ENCODE assay signal across 8 mouse cellular contexts in genomic region chr10:80164161-80164997, GRCm38 (mm10). TPM values are rescaled to one million over a fixed set of nuclear protein-coding genes. Genes with fewer than 3 reads are reported as not detected.
DNase-seq lines count a peak whose midpoint lies in the region; ATAC-seq lines count a peak whose summit lies in the region.

No protein-coding gene starts in this region.

- WGBS in forebrain, embryonic 13.5 days: 9% methylated on average over 44 of the region's 44 CpGs

- H3K27me3 ChIP-seq in forebrain, embryonic 13.5 days: no peaks in the 10 kb centered on the region

- H3K4me1 ChIP-seq in forebrain, embryonic 13.5 days: peaks cover 60% of the 10 kb centered on the region

- peak overlapping the region; percentile 41 for H3K4me3 ChIP-seq in forebrain, embryonic 13.5 days

- H3K27ac ChIP-seq in forebrain, embryonic 13.5 days: peak overlapping the region; percentile 67

- peak overlapping the region; percentile 79 for H3K4me2 ChIP-seq in forebrain, embryonic 13.5 days

- H3K36me3 ChIP-seq in forebrain, embryonic 13.5 days (ENCODE audit: poor library complexity, severe bottlenecking): peaks cover 2% of the 10 kb centered on the region; the same call in 1 of the 2 replicates

- no peaks in the 10 kb centered on the region for H3K9me3 ChIP-seq in forebrain, embryonic 13.5 days (replicated peaks)

- no peak for ATAC-seq in forebrain, embryonic 13.5 days
- no peak for ATAC-seq in monocyte, adult 5-6 weeks (replicated peaks; ENCODE audit: insufficient number of reproducible peaks, low FRiP score, low TSS enrichment, poor library complexity, severe bottlenecking)

- intact Hi-C loops in gastrocnemius, postnatal 14 days (cut with DNase I; ENCODE audit: low total_unique reads): no loop called here
- intact Hi-C loops in gastrocnemius, postnatal 36 days (cut with DNase I): no loop called here

- DNase-seq in gastrocnemius, postnatal 14 days: peak; percentile 32
- DNase-seq in gastrocnemius, postnatal 36 days: no peak
- DNase-seq in adrenal gland, postnatal 10 days: peak; percentile 55
- peak; percentile 34 for DNase-seq in kidney, adult 18-20 months
- peak; percentile 53 for DNase-seq in lung, postnatal 10 days
- DNase-seq in left cerebral cortex, adult 9 months (ENCODE audit: low spot score in 2 of 2): no peak

- peak overlapping the region; percentile 72 for H3K9ac ChIP-seq in forebrain, embryonic 13.5 days

RNA-seq across cellular contexts. Expression of gene Cirbp, which starts 1.4 kb away (rescaled TPM):
- 10 to 100 TPM; 41.4 to 41.5 TPM for total RNA-seq in gastrocnemius, postnatal 14 days (2021)
- 10 to 100 TPM; 22.6 to 28.3 TPM for total RNA-seq in gastrocnemius, postnatal 36 days (2021)
- total RNA-seq in adrenal gland, postnatal 10 days (2021): 100 to 1,000 TPM; 102 to 168 TPM
- polyA plus RNA-seq in forebrain, embryonic 13.5 days (2015; fragmentation: Nextera tagmentation; extraction: Ambion mirVana): 274 and 308 TPM in 2 replicates
- 137 to 163 TPM (median 145 TPM) in 3 replicates for total RNA-seq in monocyte, adult 5-6 weeks (2017)

RNA-seq across cellular contexts. Expression of gene 1600002K03Rik, which starts 8.4 kb away (rescaled TPM):
- total RNA-seq in gastrocnemius, postnatal 14 days (2021): 1 to 10 TPM; 3.3 to 4.2 TPM
- 1 to 10 TPM; 4.7 to 5.1 TPM for total RNA-seq in gastrocnemius, postnatal 36 days (2021)
- total RNA-seq in adrenal gland, postnatal 10 days (2021): 1 to 10 TPM; 6.4 to 7.7 TPM
- 12.2 and 12.6 TPM in 2 replicates for polyA plus RNA-seq in forebrain, embryonic 13.5 days (2015; fragmentation: Nextera tagmentation; extraction: Ambion mirVana)
- 16.2 to 29.1 TPM (median 18.0 TPM) in 3 replicates for total RNA-seq in monocyte, adult 5-6 weeks (2017)

RNA-seq across cellular contexts. Expression of gene Efna2, which starts 14.9 kb away (rescaled TPM):
- total RNA-seq in gastrocnemius, postnatal 14 days (2021): under 1 TPM; 0.58 to 0.98 TPM
- total RNA-seq in gastrocnemius, postnatal 36 days (2021): under 1 TPM; 0.27 to 0.31 TPM
- 1 to 10 TPM; 3.3 to 4.5 TPM for total RNA-seq in adrenal gland, postnatal 10 days (2021)
- 17.7 and 19.5 TPM in 2 replicates for polyA plus RNA-seq in forebrain, embryonic 13.5 days (2015; fragmentation: Nextera tagmentation; extraction: Ambion mirVana)
- total RNA-seq in monocyte, adult 5-6 weeks (2017): 1.0 TPM in 1 of 3 replicates, not detected in the others

RNA-seq across cellular contexts. Expression of gene Midn, which starts 16.3 kb away (rescaled TPM):
- total RNA-seq in gastrocnemius, postnatal 14 days (2021): 10 to 100 TPM; 40.3 to 43.6 TPM
- total RNA-seq in gastrocnemius, postnatal 36 days (2021): 10 to 100 TPM; 37.6 to 49.3 TPM
- 100 to 1,000 TPM; 106 to 127 TPM for total RNA-seq in adrenal gland, postnatal 10 days (2021)
- 35.1 and 37.9 TPM in 2 replicates for polyA plus RNA-seq in forebrain, embryonic 13.5 days (2015; fragmentation: Nextera tagmentation; extraction: Ambion mirVana)
- total RNA-seq in monocyte, adult 5-6 weeks (2017): 27.3 to 65.5 TPM (median 29.9 TPM) in 3 replicates

RNA-seq across cellular contexts. Expression of gene Cbarp, which starts 23.7 kb away (rescaled TPM):
- total RNA-seq in gastrocnemius, postnatal 14 days (2021): 1 to 10 TPM; 1.6 TPM
- total RNA-seq in gastrocnemius, postnatal 36 days (2021): 1 to 10 TPM; 1.4 to 2.1 TPM
- 10 to 100 TPM; 41.6 to 65.6 TPM for total RNA-seq in adrenal gland, postnatal 10 days (2021)
- 21.2 and 26.8 TPM in 2 replicates for polyA plus RNA-seq in forebrain, embryonic 13.5 days (2015; fragmentation: Nextera tagmentation; extraction: Ambion mirVana)
- 0.29 to 5.8 TPM (median 4.1 TPM) in 3 replicates for total RNA-seq in monocyte, adult 5-6 weeks (2017)

Comparison
In these comparisons a context has a peak if more than half of its experiments do, and no peak if none do; other contexts are left out.
1. DNase-seq: peak in gastrocnemius, postnatal 14 days (single experiment), adrenal gland, postnatal 10 days (single experiment), kidney, adult 18-20 months (single experiment) and lung, postnatal 10 days (single experiment); none in gastrocnemius, postnatal 36 days (0 of 2) and left cerebral cortex, adult 9 months (0 of 2).